Mouse (Mus musculus) lung, embryonic 15.5 days (tissue): Measurements from ENCODE around the gene Gm13285. TPM values are rescaled to one million over a fixed set of nuclear protein-coding genes. Genes with fewer than 3 reads are reported as not detected.
"Not testable (repeated sequence)": the region's sequence is repeated elsewhere in the genome, so short reads cannot be mapped to it uniquely, and the experiment has no call there.

ENCODE experiments used
- ATAC-seq: fragments of 200-750 bp; cut with Nextera tagmentation; 2 replicates; pipeline ENCODE4 v1.8.0; 2017; ENCODE audit warnings: moderate number of reproducible peaks, borderline replicate concordance; ENCODE audit not compliant: low FRiP score, low TSS enrichment; ENCODE audit errors: extremely low read depth
- H3K27ac ChIP-seq: fragments of 300-500 bp; sonication (generic); 2 replicates; pipeline ENCODE4 v1.5.1; 2015; ENCODE audit warnings: moderate library complexity, mild to moderate bottlenecking, inconsistent platforms
- H3K27me3 ChIP-seq: fragments of 300-500 bp; sonication (generic); 2 replicates; pipeline ENCODE4 v1.6.1; 2015; ENCODE audit warnings: inconsistent platforms
- H3K36me3 ChIP-seq: fragments of 300-500 bp; sonication (generic); 2 replicates; pipeline ENCODE4 v1.6.1; 2015; ENCODE audit warnings: inconsistent platforms
- H3K4me1 ChIP-seq: fragments of 300-500 bp; sonication (generic); 2 replicates; pipeline ENCODE4 v1.6.1; 2015; ENCODE audit warnings: inconsistent platforms
- H3K4me2 ChIP-seq: fragments of 300-500 bp; sonication (generic); 2 replicates; pipeline ENCODE4 v1.6.1; 2015; ENCODE audit warnings: inconsistent platforms, mild to moderate bottlenecking, moderate library complexity
- H3K4me3 ChIP-seq: fragments of 300-500 bp; sonication (generic); 2 replicates; pipeline ENCODE4 v1.5.1; 2015; ENCODE audit warnings: mild to moderate bottlenecking, inconsistent platforms
- H3K9ac ChIP-seq: fragments of 300-500 bp; sonication (generic); 2 replicates; pipeline ENCODE4 v1.6.1; 2015; ENCODE audit warnings: inconsistent platforms
- H3K9me3 ChIP-seq: fragments of 300-500 bp; sonication (generic); 2 replicates; pipeline ENCODE4 v1.6.1; 2016; ENCODE audit warnings: inconsistent platforms
- WGBS: fragments of 180-500 bp; shearing (Covaris S2); methylation state at CpG from one replicate; pipeline ENCODE4 v1.1.7; 2015; 5-methylcytosine and 5-hydroxymethylcytosine counted together
- polyA plus RNA-seq: library from polyadenylated mRNA; unstranded; fragments of >200 nt; fragmentation: Nextera tagmentation; extraction: Ambion mirVana; gene quantifications from 2 replicates; pipeline ENCODE4 v1.2.1, GENCODE M21; 2015

Gm13285 gene
- polyA plus RNA-seq, 1 experiment from 2014 or later: 1.7 TPM

DNA sequence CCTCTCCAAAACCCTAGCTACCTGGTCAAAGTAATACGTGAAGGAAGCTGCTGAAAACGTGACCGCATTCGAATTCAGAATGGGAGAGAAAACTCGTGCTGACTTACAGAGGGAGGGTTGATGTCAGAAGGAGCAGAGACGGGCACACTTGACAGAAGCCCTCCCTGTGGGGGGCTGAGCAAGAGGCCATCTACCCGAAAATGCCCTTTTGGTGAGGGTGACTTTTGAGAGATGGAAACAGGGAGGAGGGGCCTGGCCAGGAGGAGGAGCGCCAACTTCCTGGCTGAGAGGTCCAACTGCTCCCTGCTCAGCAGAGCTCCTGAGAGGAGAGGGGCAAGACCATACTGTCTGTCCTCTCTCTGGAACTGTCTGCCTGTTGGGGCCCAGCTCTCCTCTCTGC lies 5.8 kb downstream of the Gm13285 start, which contains the start of gene Gm13288:
Gm13288 (plus strand) TSS at position 301 of the 400 bp plus-strand sequence.
- Histone ChIP-seq H3K4me2 (peak within 1 kb of the TSS; percentile 38), H3K27ac (0 out of 2 replicates have a peak within 1 kb of the TSS, but pooled peaks have one; percentile 63), H3K4me3 (peak within 1 kb of the TSS; percentile 25; the same call in 1 of the 2 replicates)
- no CpG with 5 or more reads among the region's 8 CpGs for WGBS
- not testable (repeated sequence) for H3K9ac ChIP-seq, H3K9me3 ChIP-seq, H3K4me1 ChIP-seq, H3K27me3 ChIP-seq, ATAC-seq, H3K36me3 ChIP-seq

DNA sequence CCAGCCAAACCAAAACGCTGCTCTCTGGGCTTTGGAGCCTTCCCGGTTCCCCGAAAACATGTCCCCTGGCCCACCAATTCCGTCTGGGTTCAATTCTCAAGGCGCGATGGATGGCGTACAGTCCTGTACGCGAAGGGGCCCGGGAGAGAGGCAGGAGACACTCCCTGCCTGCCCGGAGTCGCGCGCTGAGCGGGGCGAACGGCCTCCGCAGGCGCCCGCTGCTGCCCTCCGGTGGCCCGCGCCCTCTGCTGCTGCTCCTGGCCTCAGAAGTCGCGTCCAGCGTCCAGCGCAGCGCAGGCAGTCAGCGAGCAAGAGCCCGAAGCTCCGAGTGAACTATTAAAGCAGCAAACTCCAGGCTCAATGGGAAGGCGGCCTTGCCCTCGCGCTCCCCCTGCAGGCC lies 6.3 kb downstream of the Gm13285 start:
- not testable (repeated sequence) for H3K9ac ChIP-seq, H3K36me3 ChIP-seq, ATAC-seq, H3K9me3 ChIP-seq, H3K27me3 ChIP-seq, H3K4me1 ChIP-seq
- Histone ChIP-seq H3K27ac (0 out of 2 replicates have a peak overlapping the region, but pooled peaks have one; percentile 63), H3K4me2 (peak overlapping the region; percentile 38), H3K4me3 (peak overlapping the region; percentile 25; the same call in 1 of the 2 replicates)
- 0% methylated on average over 12 of the region's 34 CpGs for WGBS

DNA sequence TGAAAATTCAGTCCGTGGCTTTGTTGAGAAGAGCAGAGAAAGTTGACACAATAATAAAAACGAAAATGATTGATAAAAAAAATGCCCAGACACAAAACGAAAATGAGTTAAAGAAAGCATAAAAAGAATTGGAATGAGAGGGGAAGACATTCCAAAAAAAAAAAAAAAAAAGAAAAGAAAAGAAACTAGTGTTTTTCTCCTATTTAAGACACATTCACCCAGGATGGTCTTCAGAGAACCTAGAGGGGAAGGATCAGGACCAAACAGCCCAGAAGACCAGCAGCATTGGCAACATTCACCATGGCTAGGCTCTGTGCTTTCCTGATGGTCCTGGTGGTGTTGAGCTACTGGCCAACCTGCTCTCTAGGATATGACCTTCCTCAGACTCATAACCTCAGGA lies 16.5 kb downstream of the Gm13285 start, which contains the start of gene Ifna7:
Ifna7 (plus strand) TSS at position 301 of the 400 bp plus-strand sequence.
- no peak within 1 kb of the TSS for H3K4me3 ChIP-seq
- no peak within 1 kb of the TSS for H3K9ac ChIP-seq
- no peaks in the 10 kb centered on the region for H3K27me3 ChIP-seq
- 39% methylated on average over 3 of the region's 3 CpGs for WGBS
- H3K36me3 ChIP-seq: no peaks in the 10 kb centered on the region
- no peaks in the 10 kb centered on the region for H3K9me3 ChIP-seq
- no peaks in the 10 kb centered on the region for H3K4me1 ChIP-seq
- no peak within 1 kb of the TSS for H3K27ac ChIP-seq
- H3K4me2 ChIP-seq: no peak within 1 kb of the TSS
- no peak for ATAC-seq

DNA sequence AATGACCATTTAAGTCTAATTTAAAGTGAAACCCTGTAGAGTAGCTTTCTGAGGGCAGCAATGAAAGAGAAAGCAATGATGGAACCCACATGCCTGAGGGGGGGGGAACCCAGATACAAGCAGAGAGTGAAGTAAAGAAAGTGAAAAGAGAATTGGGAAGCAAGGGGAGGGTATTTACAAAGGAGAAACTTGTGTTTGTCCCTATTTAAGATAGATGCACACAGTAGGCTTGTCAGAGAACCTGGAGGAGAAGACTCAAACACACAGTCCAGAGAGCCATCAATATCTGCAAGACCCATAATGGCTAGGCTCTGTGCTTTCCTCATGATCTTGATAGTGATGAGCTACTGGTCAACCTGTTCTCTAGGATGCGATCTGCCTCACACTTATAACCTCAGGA lies 20.2 kb downstream of the Gm13285 start, which contains the start of gene Ifna11:
Ifna11 (plus strand) TSS at position 301 of the 400 bp plus-strand sequence.
- no peaks in the 10 kb centered on the region for H3K36me3 ChIP-seq
- no peak within 1 kb of the TSS for H3K4me2 ChIP-seq
- no peaks in the 10 kb centered on the region for H3K9me3 ChIP-seq
- no peaks in the 10 kb centered on the region for H3K27me3 ChIP-seq
- no peaks in the 10 kb centered on the region for H3K4me1 ChIP-seq
- no peak within 1 kb of the TSS for H3K4me3 ChIP-seq
- ATAC-seq: no peak
- H3K27ac ChIP-seq: no peak within 1 kb of the TSS
- 83% methylated on average over 1 of the region's 1 CpGs for WGBS
- H3K9ac ChIP-seq: no peak within 1 kb of the TSS

DNA sequence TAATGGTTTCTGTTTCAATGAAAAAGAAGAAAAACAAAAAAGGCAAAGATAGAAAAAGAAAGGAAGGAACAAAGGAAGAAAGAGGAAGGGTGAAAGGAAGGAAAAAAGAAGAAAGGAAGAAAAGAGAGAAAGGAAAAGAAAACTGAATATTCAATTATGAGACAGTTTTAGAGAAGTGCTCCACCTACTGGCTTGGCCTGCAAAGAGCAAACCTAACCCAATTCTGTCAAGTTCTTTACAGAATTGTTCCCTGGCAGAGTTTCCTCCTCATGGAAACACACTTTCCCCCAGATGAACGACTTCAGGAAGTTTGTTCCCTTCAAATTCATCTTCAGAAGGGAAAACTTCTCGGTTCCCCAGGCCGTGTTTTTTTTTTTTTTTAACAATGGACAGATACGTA lies 23.5 kb downstream of the Gm13285 start:
- WGBS: 22% methylated on average over 4 of the region's 4 CpGs
- H3K27ac ChIP-seq: no peak overlapping the region
- no peak for ATAC-seq

DNA sequence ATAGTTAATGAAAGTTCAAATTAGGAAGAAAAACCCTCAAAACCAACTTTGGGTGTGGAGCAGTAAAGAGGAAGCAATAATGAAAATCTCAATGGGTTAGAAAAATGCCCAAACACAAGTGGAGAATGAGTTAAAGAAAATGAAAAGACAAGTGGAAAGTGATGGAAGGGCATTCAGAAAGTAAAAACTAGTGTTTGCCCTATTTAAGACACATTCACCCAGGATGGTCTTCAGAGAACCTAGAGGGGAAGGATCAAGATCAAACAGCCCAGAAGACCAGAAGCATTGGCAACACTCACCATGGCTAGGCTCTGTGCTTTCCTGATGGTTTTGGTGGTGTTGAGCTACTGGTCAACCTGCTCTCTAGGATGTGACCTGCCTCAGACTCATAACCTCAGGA lies 27.7 kb downstream of the Gm13285 start, which contains the start of gene Ifna6:
Ifna6 (plus strand) TSS at position 301 of the 400 bp plus-strand sequence.
- ATAC-seq, H3K9me3 ChIP-seq, H3K4me1 ChIP-seq, H3K36me3 ChIP-seq, H3K4me3 ChIP-seq, H3K27ac ChIP-seq, H3K4me2 ChIP-seq, H3K27me3 ChIP-seq, H3K9ac ChIP-seq: not testable (repeated sequence)

More for the DNA sequence above, 23.5 kb downstream of the Gm13285 start:
- Histone ChIP-seq H3K4me3 (no peak overlapping the region), H3K9me3 (no peaks in the 10 kb centered on the region), H3K4me2 (no peak overlapping the region), H3K36me3 (no peaks in the 10 kb centered on the region), H3K27me3 (no peaks in the 10 kb centered on the region), H3K4me1 (no peaks in the 10 kb centered on the region), H3K9ac (no peak overlapping the region)

DNA sequence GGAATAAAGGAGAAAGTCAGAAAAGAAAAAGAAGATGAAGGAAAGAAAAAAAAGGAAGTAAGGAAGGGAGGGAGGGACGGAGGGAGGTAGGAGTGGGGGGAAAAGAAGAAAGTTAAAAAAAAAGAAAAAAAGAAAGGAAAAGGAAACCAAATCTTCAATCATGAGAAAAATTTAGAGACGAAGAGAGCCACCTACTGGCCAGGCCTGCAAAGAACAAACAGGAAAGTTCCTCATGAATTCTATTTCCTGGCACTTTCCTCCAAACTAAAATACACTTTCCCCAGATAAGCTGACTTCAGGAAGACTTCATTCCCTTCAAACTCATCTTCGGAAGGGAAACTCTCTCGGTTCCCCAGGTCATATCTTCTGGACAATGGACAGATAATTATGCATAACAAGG lies 31.1 kb downstream of the Gm13285 start:
- no peak overlapping the region for H3K27ac ChIP-seq
- ATAC-seq: no peak
- H3K4me3 ChIP-seq: no peak overlapping the region
- no peak overlapping the region for H3K9ac ChIP-seq
- no peaks in the 10 kb centered on the region for H3K4me1 ChIP-seq
- H3K36me3 ChIP-seq: no peaks in the 10 kb centered on the region
- H3K4me2 ChIP-seq: no peak overlapping the region
- H3K27me3 ChIP-seq: no peaks in the 10 kb centered on the region
- 20% methylated on average over 4 of the region's 4 CpGs for WGBS
- H3K9me3 ChIP-seq: no peaks in the 10 kb centered on the region

DNA sequence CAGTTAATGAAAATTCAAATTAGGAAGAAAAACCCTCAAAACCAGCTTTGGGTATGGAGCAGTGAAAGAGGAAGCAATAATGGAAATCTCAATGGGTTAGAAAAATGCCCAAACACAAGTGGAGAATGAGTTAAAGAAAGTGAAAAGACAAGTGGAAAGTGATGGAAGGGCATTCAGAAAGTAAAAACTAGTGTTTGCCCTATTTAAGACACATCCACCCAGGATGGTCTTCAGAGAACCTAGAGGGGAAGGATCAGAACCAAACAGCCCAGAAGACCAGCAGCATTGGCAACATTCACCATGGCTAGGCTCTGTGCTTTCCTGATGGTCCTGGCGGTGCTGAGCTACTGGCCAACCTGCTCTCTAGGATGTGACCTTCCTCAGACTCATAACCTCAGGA lies 35.8 kb downstream of the Gm13285 start, which contains the start of gene Ifna5:
Ifna5 (plus strand) TSS at position 301 of the 400 bp plus-strand sequence.
- H3K9me3 ChIP-seq, ATAC-seq, H3K4me3 ChIP-seq, H3K4me2 ChIP-seq, H3K27ac ChIP-seq, H3K9ac ChIP-seq, H3K27me3 ChIP-seq, H3K4me1 ChIP-seq, H3K36me3 ChIP-seq: not testable (repeated sequence)
- whole genome bisulfite sequencing: 87% methylated on average over 1 of the region's 1 CpGs

DNA sequence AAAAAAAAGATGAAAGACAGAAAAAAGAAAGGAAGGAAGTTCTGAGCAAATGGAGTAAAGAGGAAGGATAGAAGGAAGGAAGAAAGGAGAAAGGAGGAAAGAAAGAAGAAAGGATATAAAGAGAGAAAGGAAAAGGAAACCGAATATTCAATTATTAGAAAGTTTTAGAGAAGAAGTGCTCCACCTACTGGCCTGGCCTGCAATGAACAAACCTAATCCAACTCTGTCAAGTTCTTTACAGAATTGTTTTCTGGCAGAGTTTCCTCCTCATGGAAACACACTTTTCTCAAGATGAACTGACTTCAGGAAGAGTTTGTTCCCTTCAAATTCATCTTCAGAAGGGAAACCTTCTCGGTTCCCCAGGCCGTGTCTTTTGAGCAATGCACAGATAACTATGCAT lies 39.4 kb downstream of the Gm13285 start:
- Histone ChIP-seq H3K4me3 (no peak overlapping the region), H3K9me3 (no peaks in the 10 kb centered on the region), H3K27me3 (no peaks in the 10 kb centered on the region; the same call in 1 of the 2 replicates), H3K4me2 (no peak overlapping the region), H3K4me1 (no peaks in the 10 kb centered on the region), H3K27ac (no peak overlapping the region), H3K36me3 (no peaks in the 10 kb centered on the region), H3K9ac (no peak overlapping the region)
- no peak for ATAC-seq
- WGBS: 51% methylated on average over 3 of the region's 3 CpGs

DNA sequence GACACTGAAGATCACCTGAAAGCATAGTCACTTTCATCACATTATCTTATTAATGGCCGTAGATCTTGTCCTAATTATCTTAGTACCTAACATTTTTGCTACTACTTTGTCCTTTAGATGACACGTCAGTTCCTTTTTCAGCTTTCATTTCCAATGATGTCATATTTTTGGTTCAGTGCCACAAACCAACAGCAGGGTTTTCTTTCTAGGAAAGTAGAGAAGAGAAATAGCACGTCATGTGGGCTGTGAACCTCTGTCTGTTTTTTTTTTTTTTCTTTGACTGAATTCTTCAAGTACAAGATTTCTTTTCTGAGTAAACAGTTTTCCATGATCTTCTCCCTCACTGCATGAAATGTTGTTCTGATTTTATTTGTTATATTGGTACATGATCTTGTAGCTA lies 40.6 kb downstream of the Gm13285 start:
- Histone ChIP-seq H3K4me2 (no peak overlapping the region), H3K9ac (no peak overlapping the region), H3K27me3 (no peaks in the 10 kb centered on the region; the same call in 1 of the 2 replicates), H3K4me3 (no peak overlapping the region), H3K4me1 (no peaks in the 10 kb centered on the region), H3K9me3 (no peaks in the 10 kb centered on the region), H3K36me3 (no peaks in the 10 kb centered on the region), H3K27ac (no peak overlapping the region)
- 58% methylated on average over 3 of the region's 3 CpGs for WGBS
- ATAC-seq: no peak

DNA sequence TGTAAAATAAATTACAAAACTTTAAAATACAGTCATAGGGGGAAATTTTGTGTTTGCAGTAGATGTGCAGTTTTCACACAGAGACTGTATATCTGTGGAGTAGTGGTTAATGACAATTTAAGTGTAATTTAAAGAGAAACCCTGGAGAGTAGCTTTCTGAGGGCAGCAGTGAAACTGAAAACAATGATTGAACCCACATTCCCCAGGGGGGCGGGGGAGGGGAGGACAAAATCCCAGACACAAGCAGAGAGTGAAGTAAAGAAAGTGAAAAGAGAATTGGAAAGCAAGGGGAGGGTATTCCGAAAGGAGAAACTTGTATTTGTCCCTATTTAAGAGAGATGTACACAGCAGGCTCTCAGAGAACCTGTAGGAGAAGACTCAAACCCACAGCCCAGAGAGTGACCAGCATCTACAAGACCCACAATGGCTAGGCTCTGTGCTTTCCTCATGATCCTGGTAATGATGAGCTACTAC lies 42.0 kb downstream of the Gm13285 start, which contains the start of gene Ifna4:
Ifna4 (plus strand) TSS at position 424 of the 474 bp plus-strand sequence.
- Histone ChIP-seq H3K27me3 (no peaks in the 10 kb centered on the region; the same call in 1 of the 2 replicates), H3K4me2 (no peak within 1 kb of the TSS), H3K36me3 (no peaks in the 10 kb centered on the region), H3K9ac (no peak within 1 kb of the TSS), H3K4me1 (no peaks in the 10 kb centered on the region), H3K4me3 (no peak within 1 kb of the TSS), H3K27ac (no peak within 1 kb of the TSS), H3K9me3 (no peaks in the 10 kb centered on the region)
- 38% methylated on average over 2 of the region's 2 CpGs for WGBS
- no peak for ATAC-seq

DNA sequence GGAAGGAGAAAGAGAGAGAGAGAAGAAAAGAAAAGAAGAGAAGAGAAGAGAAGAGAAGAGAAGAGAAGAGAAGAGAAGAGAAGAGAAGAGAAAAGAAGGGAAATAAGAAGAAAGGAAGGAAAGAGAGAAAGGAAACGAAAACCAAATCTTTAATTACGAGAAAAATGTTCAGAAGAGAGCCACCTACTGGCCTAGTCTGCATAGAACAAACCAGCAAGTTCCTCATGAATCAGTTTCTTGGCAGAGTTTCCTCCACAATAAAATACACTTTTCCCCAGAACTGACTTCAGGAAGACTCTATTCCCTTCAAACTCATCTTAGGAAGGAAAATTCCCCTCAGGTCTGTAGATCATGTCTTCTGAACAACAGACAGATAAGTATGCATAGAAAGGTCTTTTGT lies 45.9 kb downstream of the Gm13285 start:
- H3K36me3 ChIP-seq: no peaks in the 10 kb centered on the region
- H3K9ac ChIP-seq: no peak overlapping the region
- no peak overlapping the region for H3K4me2 ChIP-seq
- no peak for ATAC-seq
- H3K27ac ChIP-seq: no peak overlapping the region
- H3K9me3 ChIP-seq: no peaks in the 10 kb centered on the region
- no peak overlapping the region for H3K4me3 ChIP-seq
- no peaks in the 10 kb centered on the region for H3K27me3 ChIP-seq
- H3K4me1 ChIP-seq: no peaks in the 10 kb centered on the region
- 33% methylated on average over 2 of the region's 2 CpGs for WGBS
